Mouse (Mus musculus) midbrain, postnatal 0 days (tissue): ENCODE data around the gene Utp18. TPM values are rescaled to one million over a fixed set of nuclear protein-coding genes. Genes with fewer than 3 reads are reported as not detected.

ENCODE experiments used
- ATAC-seq: fragments of 200-750 bp; cut with Nextera tagmentation; 2 replicates; pipeline ENCODE4 v1.8.0; 2017; ENCODE audit warnings: moderate number of reproducible peaks, mild to moderate bottlenecking, moderate TSS enrichment, moderate library complexity; ENCODE audit not compliant: low FRiP score
- DNase-seq: peaks from one replicate; pipeline ENCODE4 v3.0.0-alpha.2; 2015; ENCODE audit warnings: low spot score
- H3K27ac ChIP-seq: fragments of 300-500 bp; sonication (generic); 2 replicates; pipeline ENCODE4 v1.5.1; 2014; ENCODE audit warnings: low read depth, mild to moderate bottlenecking, low read length, mixed read lengths
- H3K27me3 ChIP-seq: fragments of 300-500 bp; sonication (generic); 2 replicates; pipeline ENCODE4 v1.6.1; 2014; ENCODE audit warnings: low read length, control low read depth, mixed read lengths; ENCODE audit not compliant: insufficient read depth
- H3K36me3 ChIP-seq: fragments of 300-500 bp; sonication (generic); 2 replicates; pipeline ENCODE4 v1.6.1; 2014; ENCODE audit warnings: low read length, control low read depth, mixed read lengths; ENCODE audit not compliant: insufficient read depth
- H3K4me1 ChIP-seq: fragments of 300-500 bp; sonication (generic); 2 replicates; pipeline ENCODE4 v1.6.1; 2014; ENCODE audit warnings: mild to moderate bottlenecking, control low read depth, antibody characterized with exemption, low read length, mixed read lengths; ENCODE audit not compliant: insufficient read depth
- H3K4me2 ChIP-seq: fragments of 300-500 bp; sonication (generic); 2 replicates; pipeline ENCODE4 v1.6.1; 2014; ENCODE audit warnings: low read depth, mild to moderate bottlenecking, low read length, mixed read lengths; ENCODE audit not compliant: poor library complexity, severe bottlenecking
- H3K4me3 ChIP-seq: fragments of 300-500 bp; sonication (generic); 2 replicates; pipeline ENCODE4 v1.5.1; 2014; ENCODE audit warnings: low read depth, mild to moderate bottlenecking, low read length, moderate library complexity
- H3K9ac ChIP-seq: fragments of 300-500 bp; sonication (generic); replicated peaks from 2 replicates; pipeline ENCODE4 v1.6.1; 2014; ENCODE audit warnings: mild to moderate bottlenecking, low read length, moderate library complexity, mixed read lengths; ENCODE audit not compliant: poor library complexity, severe bottlenecking
- H3K9me3 ChIP-seq: fragments of 300-500 bp; sonication (generic); 2 replicates; pipeline ENCODE4 v1.6.1; 2016; ENCODE audit warnings: low read length, control low read depth
- CTCF ChIP-seq: IDR thresholded peaks from 2 replicates; pipeline ENCODE4 v1.5.1; 2016; ENCODE audit warnings: antibody characterized with exemption, mild to moderate bottlenecking
- WGBS: fragments of 180-500 bp; shearing (Covaris S2); extraction: QIAGEN DNeasy Blood & Tissue Kit; methylation state at CpG from one replicate; pipeline ENCODE4 v1.1.7; 2014; 5-methylcytosine and 5-hydroxymethylcytosine counted together
- polyA plus RNA-seq: library from polyadenylated mRNA; unstranded; fragments of >200 nt; fragmentation: Nextera tagmentation; extraction: Ambion mirVana; gene quantifications from 2 replicates; pipeline ENCODE4 v1.2.1, GENCODE M21; 2015
- total RNA-seq: library from RNA; depleted of rRNA; stranded (reverse); fragments of >200 nt; gene quantifications from 2 replicates; pipeline ENCODE4 v1.2.3, GENCODE M21; 2014

Utp18 gene
- total and polyA plus RNA-seq, 2 experiments from 2014 or later = 25.9 to 37.1 TPM

DNA sequence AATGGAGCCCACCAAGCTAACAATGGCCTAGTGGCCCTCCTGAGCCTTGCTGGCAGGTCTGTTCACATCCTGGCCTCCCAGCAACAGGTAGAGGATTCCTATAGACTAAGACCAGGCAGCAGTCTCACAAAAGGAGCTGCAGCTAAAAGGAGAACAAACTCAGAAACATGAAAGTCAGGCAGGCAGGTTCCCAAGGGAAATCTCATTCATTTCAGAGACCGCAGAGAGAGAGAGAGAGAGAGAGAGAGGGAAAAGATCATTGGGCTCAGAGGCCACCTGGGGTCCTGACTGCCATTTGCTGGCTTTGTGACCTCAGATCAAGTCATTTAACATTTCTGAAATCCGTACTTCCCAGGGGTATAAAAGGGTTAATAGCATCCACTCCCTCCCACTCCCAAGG is 38.2 kb downstream of the Utp18 start:
- TF ChIP-seq CTCF = no peak
- Histone ChIP-seq H3K4me3 (no peak overlapping the region), H3K4me2 (no peak overlapping the region), H3K36me3 (no peaks in the 10 kb centered on the region), H3K9me3 (no peaks in the 10 kb centered on the region), H3K4me1 (no peaks in the 10 kb centered on the region), H3K9ac (no peak overlapping the region), H3K27me3 (no peaks in the 10 kb centered on the region), H3K27ac (no peak overlapping the region)
- DNase-seq = no peak
- 17% methylated on average over 2 of the region's 2 CpGs for WGBS
- no peak for ATAC-seq

DNA sequence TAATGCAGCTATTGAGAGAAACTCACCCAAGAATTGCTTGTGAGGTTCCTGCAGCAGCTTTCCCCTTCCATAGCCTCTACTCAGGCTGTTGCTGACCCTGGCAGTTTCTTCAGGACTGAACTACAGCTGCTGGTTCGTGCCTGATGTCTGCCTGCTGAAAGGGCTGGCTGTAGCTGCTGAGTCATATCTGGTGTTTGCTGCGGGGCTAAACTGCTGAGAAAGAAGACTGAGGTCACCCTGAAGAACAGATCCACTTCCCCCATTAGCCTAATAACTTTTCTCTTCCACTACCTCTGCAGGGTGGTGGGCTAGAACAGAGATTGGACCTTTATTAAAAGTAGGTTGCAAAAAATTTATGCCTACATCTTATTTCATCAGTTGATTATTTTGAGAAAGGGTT is 49.8 kb downstream of the Utp18 start:
- H3K4me1 ChIP-seq = no peaks in the 10 kb centered on the region
- H3K4me2 ChIP-seq = no peak overlapping the region
- no peak for TF ChIP-seq CTCF
- ATAC-seq (no peak), DNase-seq (no peak)
- no peak overlapping the region for H3K4me3 ChIP-seq
- no peak overlapping the region for H3K9ac ChIP-seq
- no peaks in the 10 kb centered on the region for H3K27me3 ChIP-seq
- no peaks in the 10 kb centered on the region for H3K36me3 ChIP-seq
- H3K27ac ChIP-seq = no peak overlapping the region
- H3K9me3 ChIP-seq = no peaks in the 10 kb centered on the region
- WGBS = 66% methylated on average over 2 of the region's 2 CpGs

DNA sequence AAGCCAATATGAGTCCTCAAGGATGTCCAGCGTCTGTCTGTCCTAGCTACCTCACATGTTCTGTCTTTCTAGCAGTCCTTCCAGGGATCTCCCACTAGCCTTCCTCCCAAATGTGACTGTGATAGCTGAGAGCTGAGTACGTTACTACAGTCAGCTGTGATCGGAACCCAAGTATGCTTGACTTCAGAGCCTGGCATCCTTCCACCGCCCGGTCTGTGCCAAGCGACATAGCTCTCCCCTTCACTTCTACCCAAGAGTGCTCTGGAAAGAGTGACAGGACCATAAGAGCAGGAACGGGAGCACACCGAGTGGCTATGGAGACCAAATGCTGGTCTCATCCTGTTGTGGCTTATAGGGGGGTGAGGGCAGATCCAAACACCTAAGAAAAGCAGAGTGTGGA is 55.6 kb downstream of the Utp18 start:
- Histone ChIP-seq H3K27me3 (no peaks in the 10 kb centered on the region), H3K4me2 (peak overlapping the region; percentile 1; the same call in 1 of the 2 replicates), H3K4me3 (no peak overlapping the region), H3K9ac (no peak overlapping the region), H3K4me1 (no peaks in the 10 kb centered on the region), H3K27ac (peak overlapping the region; percentile 70), H3K36me3 (no peaks in the 10 kb centered on the region), H3K9me3 (no peaks in the 10 kb centered on the region)
- ATAC-seq (peak; percentile 68), DNase-seq (peak; percentile 72)
- WGBS = 75% methylated on average over 8 of the region's 8 CpGs
- no peak for TF ChIP-seq CTCF

DNA sequence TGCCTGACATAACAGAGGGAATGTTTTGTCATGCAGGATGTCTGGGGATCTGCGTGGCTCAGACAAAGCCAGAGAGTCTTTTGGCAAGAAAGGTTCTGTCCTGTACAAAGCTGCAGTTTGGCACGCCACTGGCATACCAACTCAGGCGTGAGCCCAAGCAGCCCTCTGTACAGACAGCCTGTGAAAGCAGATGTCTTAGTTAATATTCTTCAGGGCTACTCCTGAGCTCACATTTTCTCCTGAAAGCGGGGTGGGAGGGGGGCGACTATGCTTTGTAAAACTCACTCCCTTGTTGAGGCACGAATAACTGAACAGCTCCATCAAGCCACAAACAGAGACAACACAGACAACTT is 56.3 kb downstream of the Utp18 start:
- 26% methylated on average over 6 of the region's 6 CpGs for WGBS
- H3K4me2 ChIP-seq = peak overlapping the region; percentile 1
- TF ChIP-seq CTCF = no peak
- H3K27ac ChIP-seq = peak overlapping the region; percentile 70
- H3K9ac ChIP-seq = no peak overlapping the region
- no peaks in the 10 kb centered on the region for H3K9me3 ChIP-seq
- peak; percentile 94 for DNase-seq
- H3K4me3 ChIP-seq = no peak overlapping the region
- no peaks in the 10 kb centered on the region for H3K36me3 ChIP-seq
- peak; percentile 95 for ATAC-seq
- no peaks in the 10 kb centered on the region for H3K4me1 ChIP-seq
- no peaks in the 10 kb centered on the region for H3K27me3 ChIP-seq

DNA sequence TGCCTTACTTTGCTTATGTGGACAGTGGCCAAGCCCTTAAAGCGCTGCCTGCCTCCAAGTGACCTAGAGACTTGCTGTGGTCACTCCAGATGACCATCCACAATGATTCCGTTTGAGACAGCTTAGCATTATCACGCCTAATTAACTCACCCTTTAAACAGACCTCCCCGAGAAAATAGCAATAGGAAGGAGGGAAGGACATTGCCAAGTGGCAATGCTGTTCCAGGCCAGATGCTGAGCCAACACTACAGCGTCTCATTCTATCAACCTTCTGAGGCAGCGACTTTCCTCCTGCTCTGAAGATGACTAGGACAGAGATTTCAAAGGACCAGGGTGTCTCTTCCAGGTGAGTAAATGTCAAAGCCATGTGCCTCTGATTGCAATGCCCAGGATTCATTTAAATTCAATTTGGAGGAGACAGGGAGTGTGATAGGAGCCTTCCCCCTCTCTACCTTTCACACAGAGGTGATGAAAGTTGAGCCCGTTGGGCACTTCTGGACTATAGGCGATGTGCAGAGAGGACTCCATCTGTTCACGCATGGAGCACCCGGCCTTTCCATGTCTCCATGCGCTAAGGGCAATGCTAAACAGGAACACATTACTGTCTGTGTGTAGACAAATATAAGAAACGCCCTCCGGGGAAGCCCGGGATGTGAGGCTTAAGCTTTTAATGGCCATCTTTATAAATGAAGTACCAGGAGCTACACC is 56.8 kb downstream of the Utp18 start:
- Histone ChIP-seq H3K36me3 (no peaks in the 10 kb centered on the region), H3K4me2 (no peak overlapping the region; the same call in 1 of the 2 replicates), H3K9ac (no peak overlapping the region), H3K27me3 (no peaks in the 10 kb centered on the region), H3K4me1 (no peaks in the 10 kb centered on the region), H3K27ac (peak overlapping the region; percentile 64), H3K9me3 (no peaks in the 10 kb centered on the region), H3K4me3 (no peak overlapping the region)
- 36% methylated on average over 14 of the region's 14 CpGs for WGBS
- TF ChIP-seq CTCF = no peak
- DNase-seq = peak; percentile 65
- ATAC-seq = peak; percentile 47

DNA sequence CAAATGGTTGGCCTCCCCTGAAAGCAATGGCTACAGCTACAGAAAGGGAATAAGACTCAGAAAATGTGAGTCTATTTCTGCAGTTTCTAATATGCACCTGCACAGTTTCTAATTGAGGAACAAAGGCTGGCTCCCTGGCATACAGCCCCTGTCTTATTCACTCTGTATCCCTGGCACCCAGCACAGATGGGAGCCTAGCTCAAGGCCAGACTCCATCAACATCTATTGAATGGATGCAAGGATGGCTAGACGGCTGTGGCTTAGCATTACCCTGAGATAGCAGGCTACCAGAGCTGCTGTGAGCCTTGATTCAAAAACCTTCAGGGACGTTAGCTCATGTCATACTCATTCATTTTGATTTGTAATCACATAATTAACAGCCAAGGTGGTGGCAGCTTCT is 63.3 kb downstream of the Utp18 start:
- Histone ChIP-seq H3K9me3 (no peaks in the 10 kb centered on the region), H3K4me3 (no peak overlapping the region), H3K9ac (no peak overlapping the region), H3K4me1 (no peaks in the 10 kb centered on the region), H3K36me3 (no peaks in the 10 kb centered on the region), H3K27me3 (no peaks in the 10 kb centered on the region), H3K4me2 (no peak overlapping the region), H3K27ac (no peak overlapping the region)
- no peak for DNase-seq
- WGBS = 39% methylated on average over 2 of the region's 2 CpGs
- ATAC-seq = no peak
- no peak for TF ChIP-seq CTCF
